Mouse (Mus musculus) small intestine, adult 2 months (tissue): ENCODE data around the gene Cd70. TPM values are rescaled to one million over a fixed set of nuclear protein-coding genes. Genes with fewer than 3 reads are reported as not detected.
A peak's percentile ranks its signal among the peaks of the same experiment; 100 is the strongest.

ENCODE experiments used
- H3K27ac ChIP-seq: fragments of 200-500 bp; 2 replicates; pipeline ENCODE4 v1.5.1; 2012; ENCODE audit warnings: low read depth, low read length, control low read depth, inconsistent platforms; ENCODE audit not compliant: insufficient read depth
- H3K27me3 ChIP-seq: fragments of 200-500 bp; 2 replicates; pipeline ENCODE4 v1.6.1; 2012; ENCODE audit warnings: mild to moderate bottlenecking, moderate library complexity, low read length, inconsistent platforms; ENCODE audit not compliant: control insufficient read depth, insufficient read depth
- H3K36me3 ChIP-seq: fragments of 200-500 bp; 2 replicates; pipeline ENCODE4 v1.6.1; 2012; ENCODE audit warnings: mild to moderate bottlenecking, low read length, control low read depth, inconsistent platforms; ENCODE audit not compliant: control insufficient read depth, insufficient read depth
- H3K4me1 ChIP-seq: fragments of 200-500 bp; 2 replicates; pipeline ENCODE4 v1.6.1; 2012; ENCODE audit warnings: low read length, inconsistent platforms, mixed read lengths; ENCODE audit not compliant: control insufficient read depth, insufficient read depth, insufficient read length
- H3K4me3 ChIP-seq: fragments of 200-500 bp; 2 replicates; pipeline ENCODE4 v1.5.1; 2012; ENCODE audit warnings: low read depth, mild to moderate bottlenecking, control low read depth, inconsistent platforms, low read length, moderate library complexity
- CTCF ChIP-seq: fragments of 200-500 bp; IDR thresholded peaks from 2 replicates; pipeline ENCODE4 v1.5.1; 2012; ENCODE audit warnings: low read depth, mild to moderate bottlenecking, control low read depth, inconsistent platforms, low read length, moderate library complexity, mixed read lengths; ENCODE audit not compliant: insufficient replicate concordance, insufficient read length; ENCODE audit errors: extremely low read depth
- POLR2A ChIP-seq: fragments of 200-500 bp; IDR thresholded peaks from 2 replicates; pipeline ENCODE4 v1.6.1; 2012; ENCODE audit warnings: low read depth, mild to moderate bottlenecking, control low read depth, inconsistent platforms, low read length, moderate library complexity
- WGBS: fragments of 180-500 bp; shearing (Covaris S2); methylation state at CpG from one replicate; pipeline ENCODE4 v1.1.7; 2018; 5-methylcytosine and 5-hydroxymethylcytosine counted together
- polyA plus RNA-seq: library from polyadenylated mRNA; depleted of rRNA; stranded (reverse); fragments of >200 nt; gene quantifications from 2 replicates; pipeline ENCODE4 v1.2.3, GENCODE M21; 2012

Cd70 gene
- polyA plus RNA-seq, 1 experiment, result not detected

GRCm38 (mm10) chr17:57116801-57117200 is 32.8 kb downstream of the Cd70 start:
- 58% methylated on average over 2 of the region's 2 CpGs for WGBS
- Histone ChIP-seq H3K27ac (no peak overlapping the region), H3K4me1 (no peaks in the 10 kb centered on the region; the same call in 1 of the 2 replicates), H3K36me3 (no peaks in the 10 kb centered on the region), H3K4me3 (no peak overlapping the region), H3K27me3 (peaks cover 10% of the 10 kb centered on the region; the same call in 1 of the 2 replicates)
- TF ChIP-seq POLR2A (no peak), CTCF (no peak)

GRCm38 (mm10) chr17:57112768-57113474 is 36.7 kb downstream of the Cd70 start:
- 73% methylated on average over 10 of the region's 10 CpGs for WGBS
- no peak for TF ChIP-seq CTCF
- TF ChIP-seq POLR2A, result no peak
- Histone ChIP-seq H3K4me1 (no peaks in the 10 kb centered on the region; the same call in 1 of the 2 replicates), H3K27ac (no peak overlapping the region), H3K4me3 (no peak overlapping the region), H3K27me3 (peaks cover 2% of the 10 kb centered on the region; the same call in 1 of the 2 replicates), H3K36me3 (no peaks in the 10 kb centered on the region)

GRCm38 (mm10) chr17:57110005-57110404 is 39.6 kb downstream of the Cd70 start:
- Histone ChIP-seq H3K27ac (no peak overlapping the region), H3K36me3 (no peaks in the 10 kb centered on the region), H3K4me1 (no peaks in the 10 kb centered on the region; the same call in 1 of the 2 replicates), H3K27me3 (no peaks in the 10 kb centered on the region), H3K4me3 (no peak overlapping the region)
- 85% methylated on average over 1 of the region's 1 CpGs for WGBS
- no peak for TF ChIP-seq POLR2A
- TF ChIP-seq CTCF, result no peak

- Histone ChIP-seq H3K36me3 (no peaks in the 10 kb centered on the region), H3K4me1 (peaks cover 4% of the 10 kb centered on the region), H3K27me3 (no peaks in the 10 kb centered on the region), H3K27ac (no peak overlapping the region), H3K4me3 (no peak overlapping the region)
- TF ChIP-seq CTCF, result no peak
- TF ChIP-seq POLR2A, result no peak
- WGBS, result 61% methylated on average over 5 of the region's 5 CpGs
Measured at GRCm38 (mm10) chr17:57108666-57109171, 40.9 kb downstream of the Cd70 start.

GRCm38 (mm10) chr17:57108040-57108665 is 41.4 kb downstream of the Cd70 start:
- 89% methylated on average over 7 of the region's 7 CpGs for WGBS
- no peak overlapping the region for H3K4me3 ChIP-seq
- peaks cover 4% of the 10 kb centered on the region for H3K4me1 ChIP-seq

GRCm38 (mm10) chr17:57107064-57107463 is 42.5 kb downstream of the Cd70 start:
- 87% methylated on average over 5 of the region's 5 CpGs for WGBS

More at GRCm38 (mm10) chr17:57108040-57108665, 41.4 kb downstream of the Cd70 start:
- TF ChIP-seq CTCF, result no peak
- Histone ChIP-seq H3K36me3 (no peaks in the 10 kb centered on the region), H3K27ac (no peak overlapping the region), H3K27me3 (no peaks in the 10 kb centered on the region)

GRCm38 (mm10) chr17:57106035-57106368 is 43.6 kb downstream of the Cd70 start:
- peaks cover 4% of the 10 kb centered on the region; the same call in 1 of the 2 replicates for H3K4me1 ChIP-seq
- H3K27me3 ChIP-seq, result no peaks in the 10 kb centered on the region
- WGBS, result 38% methylated on average over 9 of the region's 9 CpGs
- no peak for TF ChIP-seq CTCF
- TF ChIP-seq POLR2A, result no peak
- no peak overlapping the region for H3K27ac ChIP-seq
- no peaks in the 10 kb centered on the region for H3K36me3 ChIP-seq
- peak overlapping the region; percentile 71 for H3K4me3 ChIP-seq

More at GRCm38 (mm10) chr17:57107064-57107463, 42.5 kb downstream of the Cd70 start:
- H3K27me3 ChIP-seq, result no peaks in the 10 kb centered on the region
- H3K27ac ChIP-seq, result no peak overlapping the region
- H3K36me3 ChIP-seq, result no peaks in the 10 kb centered on the region
- no peak overlapping the region for H3K4me3 ChIP-seq
- peaks cover 4% of the 10 kb centered on the region for H3K4me1 ChIP-seq
- TF ChIP-seq CTCF (no peak), POLR2A (no peak)
